Mouse (Mus musculus) cerebellum, adult 8-10 months (tissue): ENCODE measurements around the gene Syngr2.
A peak's percentile ranks its signal among the peaks of the same experiment; 100 is the strongest.
"Not testable (repeated sequence)": the region's sequence is repeated elsewhere in the genome, so short reads cannot be mapped to it uniquely, and the experiment has no call there.

Experiments used
- DNase-seq: peaks from one replicate; pipeline ENCODE4 v3.0.0; 2022

The Syngr2 gene

GRCm38 (mm10) chr11:117814704-117815366, 5.4 kb downstream of the Syngr2 start:
- no peak for DNase-seq

GRCm38 (mm10) chr11:117815850-117816249, 6.4 kb downstream of the Syngr2 start:
- not testable (repeated sequence) for DNase-seq

DNA sequence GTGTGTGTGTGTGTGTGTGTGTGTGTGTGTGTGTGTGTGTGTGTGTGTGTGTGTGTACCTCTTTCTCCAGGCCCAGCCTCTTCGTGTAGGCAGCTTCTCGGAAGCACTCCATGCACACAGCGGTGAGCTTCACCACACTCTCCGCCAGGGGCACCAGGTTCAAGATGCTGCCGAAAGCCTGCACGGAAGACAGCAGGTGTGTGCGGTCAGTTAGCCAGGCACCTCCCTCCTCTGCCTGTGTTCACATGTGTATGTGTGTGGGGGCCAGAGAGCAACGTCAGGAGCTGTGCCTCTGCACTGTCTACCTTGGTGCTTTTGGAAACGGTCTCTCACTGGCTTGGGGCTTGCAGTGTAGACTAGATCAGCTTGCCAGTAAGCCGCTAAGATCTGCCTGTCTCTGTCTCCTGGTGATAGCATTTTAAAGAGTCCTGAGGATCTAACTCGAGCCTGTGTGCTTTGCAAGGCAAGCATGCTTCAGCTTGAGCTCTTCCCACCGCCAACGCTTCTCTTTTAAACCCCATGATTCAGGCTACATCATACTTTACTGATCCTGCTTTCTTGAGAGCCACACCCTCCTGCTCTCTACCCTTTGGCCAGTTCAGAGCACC, 7.0 kb downstream of the Syngr2 start:
- no peak for DNase-seq

- no peak for DNase-seq
Measured at GRCm38 (mm10) chr11:117819095-117819494, 9.6 kb downstream of the Syngr2 start.

GRCm38 (mm10) chr11:117820173-117820572, 10.7 kb downstream of the Syngr2 start:
- DNase-seq = no peak

DNA sequence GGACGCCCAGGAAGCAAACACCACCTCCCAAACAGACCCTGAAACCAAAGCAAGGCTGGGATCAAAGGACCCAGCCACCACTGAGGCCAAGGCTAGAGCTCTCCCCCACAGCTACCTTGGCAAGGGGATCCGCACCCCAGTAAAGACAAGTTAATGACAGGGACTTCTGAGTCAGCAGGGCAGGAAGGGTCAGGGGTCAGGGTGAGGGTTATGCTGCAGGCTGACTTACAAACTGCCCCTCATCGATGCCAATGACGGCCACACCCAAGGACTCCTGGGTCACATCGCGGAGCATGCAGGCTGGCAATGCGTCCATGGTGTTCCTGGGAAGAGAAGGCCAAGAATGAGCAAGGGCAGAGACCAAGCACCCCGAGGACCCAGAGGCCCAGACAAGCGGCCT, 12.4 kb downstream of the Syngr2 start:
- no peak for DNase-seq

DNA sequence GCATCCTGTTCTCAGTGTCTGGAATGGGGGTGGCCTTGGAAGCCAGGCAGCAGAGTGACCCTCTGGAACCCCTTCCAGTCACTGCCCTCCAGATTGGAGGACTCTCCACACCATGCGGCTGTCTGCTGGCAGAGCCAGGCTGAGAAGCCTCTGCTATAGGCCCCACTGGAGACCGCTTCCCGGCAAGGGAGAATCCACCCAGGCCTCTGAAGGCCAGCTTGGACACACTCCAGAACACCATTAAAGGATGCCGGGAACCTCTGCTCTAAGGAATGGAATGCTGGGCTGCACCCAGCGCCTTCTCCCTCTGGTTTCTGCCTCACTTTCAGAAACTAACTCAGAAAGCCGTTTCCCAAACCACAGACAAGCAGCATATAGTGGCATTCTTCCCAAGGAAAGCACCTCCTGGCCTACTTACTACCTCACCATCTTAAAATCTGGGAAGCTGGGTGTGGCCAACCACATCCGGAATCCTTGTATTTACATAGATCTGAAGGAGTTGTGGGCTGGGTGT, 13.3 kb downstream of the Syngr2 start:
- no peak for DNase-seq

- no peak for DNase-seq
Measured at GRCm38 (mm10) chr11:117823411-117823810, 13.9 kb downstream of the Syngr2 start.

GRCm38 (mm10) chr11:117824060-117824969, 14.8 kb downstream of the Syngr2 start:
- peak; percentile 74 for DNase-seq

- no peak for DNase-seq
Measured at GRCm38 (mm10) chr11:117825333-117826101, 16.0 kb downstream of the Syngr2 start, which contains the start of the genes Afmid and Tk1. Gene Afmid (plus strand): TSS chr11:117825924. Gene Tk1 (minus strand): TSS chr11:117826092.

GRCm38 (mm10) chr11:117826164-117826563, 16.7 kb downstream of the Syngr2 start:
- no peak for DNase-seq

- DNase-seq = no peak
Measured at GRCm38 (mm10) chr11:117826916-117827315, 17.4 kb downstream of the Syngr2 start.

DNA sequence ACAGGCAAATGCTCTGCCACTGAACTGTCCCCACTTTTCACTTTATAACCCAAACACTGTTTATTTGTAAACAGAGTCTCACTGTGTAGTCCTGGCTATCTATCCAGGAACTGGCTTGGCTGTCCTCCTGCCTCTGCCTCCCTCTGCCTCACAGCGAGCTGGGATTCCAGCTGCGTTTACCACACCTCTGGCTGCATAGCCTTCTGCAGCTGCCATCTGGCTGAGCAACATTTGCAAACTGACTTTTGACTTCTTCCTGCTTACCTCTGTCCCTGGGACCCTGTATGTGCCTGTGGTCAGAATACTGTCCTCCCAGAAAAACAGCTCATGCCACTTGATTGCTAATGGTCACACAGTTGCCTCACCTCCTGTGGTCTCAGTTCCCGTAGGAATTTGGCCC, 17.9 kb downstream of the Syngr2 start:
- DNase-seq = no peak

- DNase-seq = no peak
Measured at GRCm38 (mm10) chr11:117828149-117828887, 18.9 kb downstream of the Syngr2 start.

- no peak for DNase-seq
Measured at GRCm38 (mm10) chr11:117828888-117829604, 19.6 kb downstream of the Syngr2 start.

GRCm38 (mm10) chr11:117829671-117830215, 20.3 kb downstream of the Syngr2 start:
- DNase-seq = no peak

DNA sequence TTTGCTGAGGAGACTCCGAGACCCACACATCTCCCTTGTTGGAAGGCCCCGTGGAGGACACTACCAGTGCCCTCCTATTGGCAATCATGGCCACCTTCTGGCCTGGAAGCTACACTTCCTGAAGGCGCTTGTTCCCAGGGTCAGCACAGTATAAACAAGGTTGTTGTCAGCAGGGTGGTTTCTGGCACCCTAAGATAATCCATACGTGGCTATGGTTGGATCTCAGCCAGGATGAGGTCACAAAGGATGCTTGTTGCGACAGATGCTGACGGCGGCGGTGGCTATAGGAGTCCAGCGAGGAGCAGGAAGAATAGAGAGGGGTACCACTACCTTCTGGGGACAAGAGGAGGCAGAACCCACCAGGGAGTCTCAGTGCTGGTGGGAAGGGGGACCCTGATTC, 20.9 kb downstream of the Syngr2 start:
- no peak for DNase-seq

DNA sequence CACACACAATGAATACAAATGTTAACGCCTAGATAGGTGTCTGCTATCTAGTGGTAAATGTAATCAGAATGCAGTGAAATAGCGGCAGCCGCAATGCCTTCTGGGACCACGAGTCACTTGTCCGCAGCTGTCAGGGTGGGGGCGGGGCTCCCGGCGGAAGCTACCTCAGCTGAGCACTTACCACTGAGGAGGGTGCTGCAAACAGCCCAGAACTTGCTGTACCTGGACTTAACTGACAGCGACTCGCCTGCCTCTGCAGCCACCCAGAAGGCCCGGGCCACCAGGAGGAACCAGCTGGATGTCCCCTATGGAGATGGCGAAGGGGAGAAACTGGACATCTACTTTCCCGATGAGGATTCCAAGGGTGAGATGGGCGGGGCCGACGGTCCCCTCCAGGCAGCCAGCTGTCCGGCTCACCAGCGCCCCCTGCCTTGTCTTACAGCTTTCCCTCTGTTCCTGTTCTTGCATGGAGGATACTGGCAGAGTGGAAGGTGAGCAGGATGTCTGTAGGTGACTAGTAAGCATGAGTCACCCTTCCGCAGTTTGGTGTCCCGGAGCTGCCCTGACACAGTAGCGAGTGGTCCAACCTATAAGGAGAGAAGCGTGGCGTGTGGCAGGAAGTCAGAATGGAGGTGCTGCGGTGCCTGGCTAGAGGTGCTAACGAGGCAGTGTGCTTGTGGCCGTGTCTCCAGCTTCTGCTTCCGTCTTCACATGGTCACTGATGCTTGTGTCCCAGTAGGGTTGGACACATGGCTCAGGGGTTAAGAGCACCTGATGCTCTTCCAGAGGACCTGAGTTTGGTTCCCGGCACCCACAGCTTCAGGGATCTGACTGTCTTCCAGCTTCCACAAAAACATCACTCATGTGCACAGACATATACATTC, 22.9 kb downstream of the Syngr2 start:
- peak; percentile 37 for DNase-seq

DNA sequence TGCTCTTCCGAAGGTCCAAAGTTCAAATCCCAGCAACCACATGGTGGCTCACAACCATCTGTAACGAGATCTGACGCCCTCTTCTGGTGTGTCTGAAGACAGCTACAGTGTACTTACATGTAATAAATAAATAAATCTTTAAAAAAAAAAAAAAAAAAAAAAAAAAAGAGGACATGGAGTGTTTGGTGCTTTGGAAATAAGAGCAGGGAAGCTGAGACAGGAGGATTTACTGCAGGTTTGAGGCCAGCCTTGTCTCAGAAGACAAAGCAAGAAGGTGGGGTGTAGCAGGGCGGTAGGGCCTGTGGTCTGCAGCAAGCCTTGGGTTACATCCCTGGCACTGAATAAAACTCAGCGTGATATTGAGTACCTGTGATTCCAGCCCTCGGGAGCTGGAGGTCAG, 24.0 kb downstream of the Syngr2 start:
- not testable (repeated sequence) for DNase-seq

- no peak for DNase-seq
Measured at GRCm38 (mm10) chr11:117834086-117834485, 24.6 kb downstream of the Syngr2 start.
